Mouse (Mus musculus) c-Kit-positive CD71-positive TER-119-negative erythroid progenitor cells, embryonic 14.5 days (primary cell): ENCODE measurements at regions not wholly inside any gene's neighbourhood (a gene's known extent, or its start where the extent isn't known, plus 50 kb on each side); places are given as distances from the start of the nearest gene placed in this dataset.

Experiments
- DNase-seq: peaks from one replicate; pipeline ENCODE4 v3.0.0-alpha.2; 2013; ENCODE audit warnings: low read depth

- DNase-seq: no peak
These were observed 57.6 kb upstream of the Myb start for GRCm38 (mm10) chr10:21218431-21218830.

- no peak for DNase-seq
These were observed 60.0 kb upstream of the Myb start for GRCm38 (mm10) chr10:21220795-21221194.

- DNase-seq: peak; percentile 60
These were observed 60.6 kb upstream of the Myb start for GRCm38 (mm10) chr10:21221290-21221926.

GRCm38 (mm10) chr10:21222104-21223034, 61.6 kb upstream of the Myb start:
- DNase-seq: no peak

GRCm38 (mm10) chr10:21223104-21223910, 62.5 kb upstream of the Myb start:
- no peak for DNase-seq

- no peak for DNase-seq
These were observed 63.4 kb upstream of the Myb start for GRCm38 (mm10) chr10:21224229-21224628.

- no peak for DNase-seq
These were observed 65.4 kb upstream of the Myb start for GRCm38 (mm10) chr10:21226210-21226609.

GRCm38 (mm10) chr10:21227764-21228163, 67.0 kb upstream of the Myb start:
- no peak for DNase-seq

- peak; percentile 68 for DNase-seq
These were observed 67.2 kb upstream of the Hbs1l start for GRCm38 (mm10) chr10:21228557-21228956.

- DNase-seq: no peak
These were observed 60.6 kb upstream of the Hbs1l start for GRCm38 (mm10) chr10:21235172-21235571.

- DNase-seq: no peak
These were observed 58.8 kb upstream of the Hbs1l start for GRCm38 (mm10) chr10:21237000-21237399.

GRCm38 (mm10) chr10:21239451-21239850, 56.3 kb upstream of the Hbs1l start:
- no peak for DNase-seq

- DNase-seq: peak; percentile 77
These were observed 54.1 kb upstream of the Hbs1l start for GRCm38 (mm10) chr10:21241557-21242222.

GRCm38 (mm10) chr10:21242471-21243231, 53.1 kb upstream of the Hbs1l start:
- no peak for DNase-seq

- DNase-seq: no peak
These were observed 50.8 kb upstream of the Hbs1l start for GRCm38 (mm10) chr10:21244849-21245453.

- DNase-seq: no peak
These were observed 50.2 kb upstream of the Hbs1l start for GRCm38 (mm10) chr10:21245558-21245957.
